Mouse (Mus musculus): ENCODE data around the gene Tcf20. TPM values are rescaled to one million over a fixed set of nuclear protein-coding genes. Genes with fewer than 3 reads are reported as not detected.
"Not testable (repeated sequence)": the region's sequence is repeated elsewhere in the genome, so short reads cannot be mapped to it uniquely, and the experiment has no call there.

Gene Tcf20
- polyA plus RNA-seq, 1 experiment from 2014 or later, result 14.8 TPM

- not testable (repeated sequence) for H3K9me3 ChIP-seq (ENCODE audit: control insufficient read depth, low read length); DNase-seq (ENCODE audit: low spot score); ATAC-seq (ENCODE audit: low FRiP score); H3K4me3 ChIP-seq (ENCODE audit: low read depth, low read length); H3K27ac ChIP-seq (ENCODE audit: low read depth, low read length); H3K4me2 ChIP-seq (replicated peaks; ENCODE audit: low read depth, low read length); H3K36me3 ChIP-seq (ENCODE audit: control insufficient read depth, insufficient read depth, low read length); H3K27me3 ChIP-seq (ENCODE audit: control insufficient read depth, insufficient read depth, low read length); H3K4me1 ChIP-seq (replicated peaks; ENCODE audit: control insufficient read depth, insufficient read depth, low read length); H3K9ac ChIP-seq (ENCODE audit: low read depth, low read length)
- 100% methylated on average over 3 of the region's 3 CpGs for WGBS
Measured at GRCm38 (mm10) chr15:82866286-82866685, 121.4 kb downstream of the Tcf20 start.

- WGBS, result 97% methylated on average over 1 of the region's 1 CpGs
- H3K4me3 ChIP-seq (ENCODE audit: low read depth, low read length), result no peak overlapping the region
- ATAC-seq (ENCODE audit: low FRiP score) (no peak), DNase-seq (ENCODE audit: low spot score) (no peak)
- H3K27me3 ChIP-seq (ENCODE audit: control insufficient read depth, insufficient read depth, low read length), result no peaks in the 10 kb centered on the region
- no peaks in the 10 kb centered on the region for H3K36me3 ChIP-seq (ENCODE audit: control insufficient read depth, insufficient read depth, low read length)
- no peaks in the 10 kb centered on the region for H3K9me3 ChIP-seq (ENCODE audit: control insufficient read depth, low read length)
- no peaks in the 10 kb centered on the region for H3K4me1 ChIP-seq (replicated peaks; ENCODE audit: control insufficient read depth, insufficient read depth, low read length)
- H3K9ac ChIP-seq (ENCODE audit: low read depth, low read length), result no peak overlapping the region
- H3K27ac ChIP-seq (ENCODE audit: low read depth, low read length), result no peak overlapping the region
- no peak overlapping the region for H3K4me2 ChIP-seq (replicated peaks; ENCODE audit: low read depth, low read length)
Measured at GRCm38 (mm10) chr15:82863674-82864073, 124.0 kb downstream of the Tcf20 start.

DNA sequence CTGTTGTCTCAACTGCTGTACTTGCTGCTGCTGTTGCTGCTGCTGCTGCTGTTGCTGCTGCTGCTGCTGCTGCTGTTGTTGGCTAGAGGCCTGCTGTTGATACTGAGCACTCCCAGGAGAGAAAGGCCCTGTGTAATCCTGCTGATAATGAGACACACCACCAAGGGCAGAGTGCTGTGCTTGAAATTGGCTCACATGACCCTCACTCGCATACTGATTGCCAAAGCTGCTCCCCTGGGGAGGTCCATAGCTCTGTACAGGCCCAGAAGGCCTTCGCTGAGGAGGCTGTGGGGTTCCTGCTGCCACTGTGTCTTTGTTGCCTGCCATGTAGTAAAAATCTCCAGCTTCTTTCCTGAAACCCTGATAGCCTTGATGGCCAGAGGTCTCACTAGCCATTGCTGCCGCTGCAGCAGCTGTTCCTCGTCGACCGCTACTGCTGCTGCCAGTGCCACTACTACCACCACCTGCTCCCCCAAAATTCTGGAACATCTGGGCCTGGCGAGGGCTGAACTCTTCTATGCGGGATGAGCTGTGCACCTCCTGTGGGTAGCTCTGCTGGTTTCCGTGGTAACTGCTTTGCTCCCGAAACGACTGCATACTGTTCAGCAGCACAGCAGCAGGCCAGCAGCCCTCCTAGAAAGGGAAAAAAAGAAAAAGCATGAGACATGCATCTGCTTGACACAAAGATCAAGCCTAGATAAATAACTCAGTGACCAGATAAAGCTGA, 130.9 kb downstream of the Tcf20 start:
- Histone ChIP-seq H3K4me2 (replicated peaks; ENCODE audit: low read depth, low read length) (no peak overlapping the region), H3K4me1 (replicated peaks; ENCODE audit: control insufficient read depth, insufficient read depth, low read length) (no peaks in the 10 kb centered on the region), H3K9me3 (ENCODE audit: control insufficient read depth, low read length) (no peaks in the 10 kb centered on the region), H3K27ac (ENCODE audit: low read depth, low read length) (peak overlapping the region; percentile 85), H3K9ac (ENCODE audit: low read depth, low read length) (no peak overlapping the region), H3K36me3 (ENCODE audit: control insufficient read depth, insufficient read depth, low read length) (no peaks in the 10 kb centered on the region), H3K4me3 (ENCODE audit: low read depth, low read length) (no peak overlapping the region), H3K27me3 (ENCODE audit: control insufficient read depth, insufficient read depth, low read length) (no peaks in the 10 kb centered on the region)
- peak; percentile 48 for DNase-seq (ENCODE audit: low spot score)
- WGBS, result 35% methylated on average over 11 of the region's 11 CpGs
- ATAC-seq (ENCODE audit: low FRiP score), result peak; percentile 76

DNA sequence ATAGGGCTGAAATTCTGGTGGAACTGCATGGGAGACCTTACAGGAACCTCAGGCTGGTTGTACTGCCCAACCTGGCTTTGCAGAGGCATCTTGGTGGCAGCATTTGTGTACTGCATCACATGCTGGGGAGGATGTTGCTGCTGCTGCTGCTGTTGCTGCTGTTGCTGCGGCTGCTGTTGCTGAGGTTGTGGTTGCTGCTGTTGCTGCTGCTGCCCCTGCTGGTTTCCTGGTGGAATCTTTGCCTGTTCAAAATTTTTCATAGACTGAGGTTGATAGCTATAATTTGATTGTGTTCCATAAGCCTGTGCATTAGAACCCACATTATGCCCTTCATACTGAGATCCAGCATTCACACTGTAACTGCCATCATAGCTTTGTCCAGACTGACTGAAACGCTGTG, 131.6 kb downstream of the Tcf20 start:
- ATAC-seq (ENCODE audit: low FRiP score) (no peak), DNase-seq (ENCODE audit: low spot score) (no peak)
- Histone ChIP-seq H3K27me3 (ENCODE audit: control insufficient read depth, insufficient read depth, low read length) (no peaks in the 10 kb centered on the region), H3K36me3 (ENCODE audit: control insufficient read depth, insufficient read depth, low read length) (no peaks in the 10 kb centered on the region), H3K4me1 (replicated peaks; ENCODE audit: control insufficient read depth, insufficient read depth, low read length) (no peaks in the 10 kb centered on the region), H3K9ac (ENCODE audit: low read depth, low read length) (no peak overlapping the region), H3K4me3 (ENCODE audit: low read depth, low read length) (no peak overlapping the region), H3K9me3 (ENCODE audit: control insufficient read depth, low read length) (no peaks in the 10 kb centered on the region), H3K4me2 (replicated peaks; ENCODE audit: low read depth, low read length) (no peak overlapping the region), H3K27ac (ENCODE audit: low read depth, low read length) (peak overlapping the region; percentile 85; the same call in 1 of the 2 replicates)
- 95% methylated on average over 2 of the region's 2 CpGs for WGBS

DNA sequence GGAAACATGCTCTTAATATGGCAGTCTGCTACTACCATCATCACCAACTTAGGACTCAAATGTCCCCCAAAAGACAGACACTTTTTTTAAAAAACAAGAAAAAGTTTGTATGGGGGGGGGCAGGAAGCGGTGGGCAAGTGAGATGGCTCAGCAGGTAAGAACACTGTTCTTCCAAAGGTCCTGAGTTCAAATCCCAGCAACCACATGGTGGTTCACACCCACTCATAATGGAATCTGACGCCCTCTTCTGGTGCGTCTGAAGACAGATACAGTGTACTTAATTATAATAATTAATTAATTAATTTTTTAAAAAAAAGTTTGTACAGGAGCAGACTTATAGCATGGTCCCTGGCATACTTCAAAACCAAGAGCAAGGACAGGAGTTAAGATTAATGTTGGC, 148.5 kb downstream of the Tcf20 start:
- no peak for DNase-seq (ENCODE audit: low spot score)
- WGBS, result 95% methylated on average over 3 of the region's 3 CpGs

DNA sequence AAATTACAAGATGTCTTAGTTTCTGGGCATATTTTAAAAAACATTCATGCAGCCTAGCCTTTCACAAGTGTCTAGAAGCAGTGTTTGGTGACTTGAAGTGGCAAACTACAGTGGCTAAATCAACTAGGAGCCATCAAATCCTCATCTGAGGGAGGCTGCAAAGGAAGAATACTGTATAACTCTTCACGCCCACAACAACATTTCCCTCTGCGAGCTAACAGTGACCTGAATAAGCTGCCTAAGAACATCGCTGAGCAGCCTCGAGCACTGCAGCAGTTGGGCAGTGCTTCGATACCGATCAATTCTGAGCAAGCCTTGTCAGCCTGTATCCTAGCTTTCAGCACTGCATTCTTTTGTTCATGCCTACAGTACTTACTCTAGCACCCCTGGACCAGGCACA, 157.8 kb downstream of the Tcf20 start:
- Histone ChIP-seq H3K4me1 (replicated peaks; ENCODE audit: control insufficient read depth, insufficient read depth, low read length) (no peaks in the 10 kb centered on the region), H3K9me3 (ENCODE audit: control insufficient read depth, low read length) (no peaks in the 10 kb centered on the region), H3K9ac (ENCODE audit: low read depth, low read length) (no peak overlapping the region), H3K4me2 (replicated peaks; ENCODE audit: low read depth, low read length) (no peak overlapping the region), H3K27me3 (ENCODE audit: control insufficient read depth, insufficient read depth, low read length) (no peaks in the 10 kb centered on the region), H3K36me3 (ENCODE audit: control insufficient read depth, insufficient read depth, low read length) (no peaks in the 10 kb centered on the region), H3K4me3 (ENCODE audit: low read depth, low read length) (no peak overlapping the region), H3K27ac (ENCODE audit: low read depth, low read length) (no peak overlapping the region)
- ATAC-seq (ENCODE audit: low FRiP score), result no peak
- 94% methylated on average over 6 of the region's 6 CpGs for WGBS
- no peak for DNase-seq (ENCODE audit: low spot score)

More for the DNA sequence above, 148.5 kb downstream of the Tcf20 start:
- Histone ChIP-seq H3K4me3 (ENCODE audit: low read depth, low read length) (no peak overlapping the region), H3K9ac (ENCODE audit: low read depth, low read length) (no peak overlapping the region), H3K27me3 (ENCODE audit: control insufficient read depth, insufficient read depth, low read length) (no peaks in the 10 kb centered on the region), H3K4me2 (replicated peaks; ENCODE audit: low read depth, low read length) (no peak overlapping the region), H3K27ac (ENCODE audit: low read depth, low read length) (no peak overlapping the region), H3K36me3 (ENCODE audit: control insufficient read depth, insufficient read depth, low read length) (no peaks in the 10 kb centered on the region), H3K9me3 (ENCODE audit: control insufficient read depth, low read length) (no peaks in the 10 kb centered on the region), H3K4me1 (replicated peaks; ENCODE audit: control insufficient read depth, insufficient read depth, low read length) (no peaks in the 10 kb centered on the region)
- ATAC-seq (ENCODE audit: low FRiP score), result no peak

- Histone ChIP-seq H3K4me3 (ENCODE audit: low read depth, low read length) (no peak overlapping the region), H3K9me3 (ENCODE audit: control insufficient read depth, low read length) (no peaks in the 10 kb centered on the region), H3K27ac (ENCODE audit: low read depth, low read length) (no peak overlapping the region), H3K9ac (ENCODE audit: low read depth, low read length) (no peak overlapping the region), H3K27me3 (ENCODE audit: control insufficient read depth, insufficient read depth, low read length) (no peaks in the 10 kb centered on the region), H3K4me2 (replicated peaks; ENCODE audit: low read depth, low read length) (no peak overlapping the region), H3K4me1 (replicated peaks; ENCODE audit: control insufficient read depth, insufficient read depth, low read length) (no peaks in the 10 kb centered on the region), H3K36me3 (ENCODE audit: control insufficient read depth, insufficient read depth, low read length) (no peaks in the 10 kb centered on the region)
- DNase-seq (ENCODE audit: low spot score), result no peak
- no peak for ATAC-seq (ENCODE audit: low FRiP score)
Measured at GRCm38 (mm10) chr15:82825866-82826265, 161.8 kb downstream of the Tcf20 start.

DNA sequence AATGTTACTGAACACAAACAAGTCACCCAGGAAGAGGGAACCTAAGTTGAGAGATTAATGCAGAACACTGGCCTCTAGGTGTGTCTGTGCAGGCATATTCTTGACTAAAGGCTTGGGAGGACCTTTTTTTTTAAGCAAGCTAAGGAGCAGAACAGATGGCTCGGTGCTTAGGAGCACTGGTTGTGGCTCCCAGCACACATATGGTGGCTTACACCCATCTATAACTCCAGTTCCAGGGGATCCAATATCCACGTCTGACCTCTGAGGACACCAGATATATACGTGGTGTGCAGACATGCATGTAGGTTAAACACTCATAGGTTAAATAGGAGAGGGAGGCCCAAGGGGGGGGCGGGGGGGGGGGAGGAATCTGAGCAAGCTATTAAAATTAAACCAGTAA, 165.3 kb downstream of the Tcf20 start:
- DNase-seq (ENCODE audit: low spot score) (no peak), ATAC-seq (ENCODE audit: low FRiP score) (no peak)
- Histone ChIP-seq H3K27ac (ENCODE audit: low read depth, low read length) (no peak overlapping the region), H3K9ac (ENCODE audit: low read depth, low read length) (no peak overlapping the region), H3K27me3 (ENCODE audit: control insufficient read depth, insufficient read depth, low read length) (no peaks in the 10 kb centered on the region), H3K4me1 (replicated peaks; ENCODE audit: control insufficient read depth, insufficient read depth, low read length) (no peaks in the 10 kb centered on the region), H3K4me3 (ENCODE audit: low read depth, low read length) (no peak overlapping the region), H3K4me2 (replicated peaks; ENCODE audit: low read depth, low read length) (no peak overlapping the region), H3K9me3 (ENCODE audit: control insufficient read depth, low read length) (no peaks in the 10 kb centered on the region), H3K36me3 (ENCODE audit: control insufficient read depth, insufficient read depth, low read length) (no peaks in the 10 kb centered on the region)
- WGBS, result 66% methylated on average over 3 of the region's 4 CpGs

DNA sequence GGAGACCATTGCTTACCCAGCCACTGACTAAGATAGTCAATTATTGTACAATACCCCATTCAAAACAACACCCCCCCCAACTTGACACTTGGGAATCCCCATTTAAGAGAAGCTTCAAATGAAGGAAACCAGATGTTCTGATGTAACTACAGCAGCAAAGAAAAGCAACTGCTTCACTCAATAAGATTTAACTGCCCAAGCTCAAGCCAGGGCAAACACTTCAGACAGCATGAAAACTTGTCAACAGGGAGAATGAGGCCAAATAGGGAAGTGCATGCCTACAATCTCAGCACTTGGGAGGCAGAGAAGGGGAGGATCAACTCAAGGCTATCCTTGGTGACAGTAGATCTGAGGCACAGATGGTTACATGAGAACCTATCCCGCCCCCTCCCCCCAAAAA, 166.0 kb downstream of the Tcf20 start:
- Histone ChIP-seq H3K36me3 (ENCODE audit: control insufficient read depth, insufficient read depth, low read length) (no peaks in the 10 kb centered on the region), H3K27ac (ENCODE audit: low read depth, low read length) (no peak overlapping the region), H3K27me3 (ENCODE audit: control insufficient read depth, insufficient read depth, low read length) (no peaks in the 10 kb centered on the region), H3K9me3 (ENCODE audit: control insufficient read depth, low read length) (no peaks in the 10 kb centered on the region), H3K4me1 (replicated peaks; ENCODE audit: control insufficient read depth, insufficient read depth, low read length) (no peaks in the 10 kb centered on the region), H3K4me3 (ENCODE audit: low read depth, low read length) (no peak overlapping the region), H3K9ac (ENCODE audit: low read depth, low read length) (no peak overlapping the region), H3K4me2 (replicated peaks; ENCODE audit: low read depth, low read length) (no peak overlapping the region)
- DNase-seq (ENCODE audit: low spot score), result no peak
- ATAC-seq (ENCODE audit: low FRiP score), result no peak
- 93% methylated on average over 1 of the region's 1 CpGs for WGBS

All from hindbrain, embryonic 11.5 days (tissue).